Mouse (Mus musculus) cerebellum, adult 11-12 months (tissue): ENCODE measurements around the gene Tgfbr3.

Experiments used
- DNase-seq: peaks from one replicate; pipeline ENCODE4 v3.0.0; 2022

Gene Tgfbr3

GRCm38 (mm10) chr5:107101135-107101534 is 188.3 kb downstream of the Tgfbr3 start:
- no peak for DNase-seq

GRCm38 (mm10) chr5:107099634-107100033 is 189.8 kb downstream of the Tgfbr3 start:
- DNase-seq: peak; percentile 34

GRCm38 (mm10) chr5:107099076-107099475 is 190.4 kb downstream of the Tgfbr3 start:
- DNase-seq: peak; percentile 45

- no peak for DNase-seq
These were observed 191.4 kb downstream of the Tgfbr3 start for GRCm38 (mm10) chr5:107098007-107098406.

- no peak for DNase-seq
These were observed 192.1 kb downstream of the Tgfbr3 start for GRCm38 (mm10) chr5:107097314-107097713.

- DNase-seq: no peak
These were observed 195.2 kb downstream of the Tgfbr3 start for GRCm38 (mm10) chr5:107094233-107094632.

- DNase-seq: no peak
These were observed 196.2 kb downstream of the Tgfbr3 start for GRCm38 (mm10) chr5:107093253-107093652.

GRCm38 (mm10) chr5:107092137-107092536 is 197.3 kb downstream of the Tgfbr3 start:
- no peak for DNase-seq

GRCm38 (mm10) chr5:107089966-107090365 is 199.5 kb downstream of the Tgfbr3 start:
- no peak for DNase-seq

- DNase-seq: no peak
These were observed 201.3 kb downstream of the Tgfbr3 start for GRCm38 (mm10) chr5:107087829-107088808.

GRCm38 (mm10) chr5:107087291-107087690 is 202.1 kb downstream of the Tgfbr3 start:
- no peak for DNase-seq

- DNase-seq: no peak
These were observed 203.3 kb downstream of the Tgfbr3 start for GRCm38 (mm10) chr5:107086166-107086565.

- no peak for DNase-seq
These were observed 205.0 kb downstream of the Tgfbr3 start for GRCm38 (mm10) chr5:107084431-107084830.

GRCm38 (mm10) chr5:107082011-107082410 is 207.4 kb downstream of the Tgfbr3 start:
- DNase-seq: no peak

- DNase-seq: no peak
These were observed 208.3 kb downstream of the Tgfbr3 start for GRCm38 (mm10) chr5:107080986-107081624.

GRCm38 (mm10) chr5:107079920-107080319 is 209.5 kb downstream of the Tgfbr3 start:
- DNase-seq: no peak

GRCm38 (mm10) chr5:107079146-107079638 is 210.2 kb downstream of the Tgfbr3 start:
- DNase-seq: no peak

GRCm38 (mm10) chr5:107078361-107078760 is 211.1 kb downstream of the Tgfbr3 start:
- DNase-seq: no peak

- DNase-seq: no peak
These were observed 211.5 kb downstream of the Tgfbr3 start for GRCm38 (mm10) chr5:107077900-107078299.

GRCm38 (mm10) chr5:107074980-107075583 is 214.3 kb downstream of the Tgfbr3 start:
- DNase-seq: no peak

- DNase-seq: no peak
These were observed 215.1 kb downstream of the Tgfbr3 start for GRCm38 (mm10) chr5:107074350-107074749.

- DNase-seq: no peak
These were observed 215.9 kb downstream of the Tgfbr3 start for GRCm38 (mm10) chr5:107073536-107073935.

GRCm38 (mm10) chr5:107068146-107068545 is 221.3 kb downstream of the Tgfbr3 start:
- DNase-seq: no peak
